Mouse (Mus musculus) brain, embryonic 14.5 days (tissue): ENCODE measurements around the gene Stoml1.

Experiments
- CTCF ChIP-seq: fragments of 200-500 bp; IDR thresholded peaks from 2 replicates; pipeline ENCODE4 v1.5.1; 2012; ENCODE audit warnings: inconsistent platforms, mild to moderate bottlenecking, moderate library complexity, borderline replicate concordance; ENCODE audit not compliant: insufficient read depth, insufficient read length; ENCODE audit errors: extremely low read depth
- POLR2A ChIP-seq: fragments of 200-500 bp; IDR thresholded peaks from 2 replicates; pipeline ENCODE4 v1.6.1; 2012; ENCODE audit warnings: mild to moderate bottlenecking, inconsistent platforms, borderline replicate concordance; ENCODE audit not compliant: poor library complexity, insufficient read depth, insufficient read length, severe bottlenecking; ENCODE audit errors: extremely low read depth

- TF ChIP-seq POLR2A: no peak
- no peak for TF ChIP-seq CTCF
Observed at GRCm38 (mm10) chr9:58308395-58308794, 55.4 kb downstream of the Stoml1 start.
